Mouse (Mus musculus) embryonic facial prominence, embryonic 14.5 days (tissue): ENCODE results near the gene Reep6. TPM values are rescaled to one million over a fixed set of nuclear protein-coding genes. Genes with fewer than 3 reads are reported as not detected.

Experiments used
- ATAC-seq: fragments of 200-750 bp; cut with Nextera tagmentation; 2 replicates; pipeline ENCODE4 v1.8.0; 2017; ENCODE audit warnings: low read depth, moderate number of reproducible peaks, moderate TSS enrichment
- DNase-seq: peaks from one replicate; pipeline ENCODE4 v3.0.0-alpha.2; 2015; ENCODE audit warnings: low spot score
- H3K27ac ChIP-seq: fragments of 300-500 bp; sonication (generic); replicated peaks from 2 replicates; pipeline ENCODE4 v1.5.1; 2014; ENCODE audit warnings: low read depth, mild to moderate bottlenecking, low read length, moderate library complexity
- H3K27me3 ChIP-seq: fragments of 300-500 bp; sonication (generic); replicated peaks from 2 replicates; pipeline ENCODE4 v1.6.1; 2014; ENCODE audit warnings: low read length; ENCODE audit not compliant: control insufficient read depth, insufficient read depth
- H3K36me3 ChIP-seq: fragments of 300-500 bp; sonication (generic); 2 replicates; pipeline ENCODE4 v1.6.1; 2014; ENCODE audit warnings: low read length, mixed read lengths; ENCODE audit not compliant: control insufficient read depth, insufficient read depth
- H3K4me1 ChIP-seq: fragments of 300-500 bp; sonication (generic); 2 replicates; pipeline ENCODE4 v1.6.1; 2014; ENCODE audit warnings: antibody characterized with exemption, low read length; ENCODE audit not compliant: control insufficient read depth, insufficient read depth
- H3K4me2 ChIP-seq: fragments of 300-500 bp; sonication (generic); 2 replicates; pipeline ENCODE4 v1.6.1; 2014; ENCODE audit warnings: low read depth, mild to moderate bottlenecking, low read length, moderate library complexity, mixed read lengths
- H3K4me3 ChIP-seq: fragments of 300-500 bp; sonication (generic); 2 replicates; pipeline ENCODE4 v1.5.1; 2014; ENCODE audit warnings: low read depth, mild to moderate bottlenecking, low read length
- H3K9ac ChIP-seq: fragments of 300-500 bp; sonication (generic); 2 replicates; pipeline ENCODE4 v1.6.1; 2014; ENCODE audit warnings: low read depth, mild to moderate bottlenecking, low read length, moderate library complexity, mixed read lengths
- H3K9me3 ChIP-seq: fragments of 300-500 bp; sonication (generic); 2 replicates; pipeline ENCODE4 v1.6.1; 2016; ENCODE audit warnings: low read length; ENCODE audit not compliant: control insufficient read depth
- WGBS: fragments of 180-500 bp; shearing (Covaris S2); extraction: QIAGEN DNeasy Blood & Tissue Kit; methylation state at CpG from one replicate; pipeline ENCODE4 v1.1.7; 2014; 5-methylcytosine and 5-hydroxymethylcytosine counted together
- polyA plus RNA-seq: library from polyadenylated mRNA; unstranded; fragments of >200 nt; fragmentation: Nextera tagmentation; extraction: Ambion mirVana; gene quantifications from 2 replicates; pipeline ENCODE4 v1.2.1, GENCODE M21; 2014

Reep6 gene
- polyA plus RNA-seq, 1 experiment from 2014 or later: 5.6 TPM

DNA sequence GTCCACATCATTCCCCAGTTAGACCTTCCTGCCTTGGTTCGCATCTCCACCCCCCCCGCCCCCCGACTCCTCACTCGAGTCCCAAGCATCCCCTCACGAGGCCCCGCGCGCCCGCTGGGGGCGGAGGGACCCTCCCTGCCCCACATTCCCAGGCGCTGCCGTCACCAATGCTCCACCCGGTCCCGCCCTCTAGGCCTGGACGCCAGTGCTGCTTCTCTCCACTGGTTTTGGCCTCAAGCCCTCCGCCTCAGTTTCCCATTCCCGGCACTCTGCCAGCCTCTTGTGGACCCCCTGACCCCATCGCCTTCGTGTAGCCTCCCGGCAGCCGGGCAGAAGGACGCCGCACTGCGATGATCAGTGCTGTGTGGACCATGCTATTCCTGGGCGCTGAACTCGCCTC is 19.2 kb downstream of the Reep6 start:
- peak; percentile 58 for DNase-seq
- Histone ChIP-seq H3K4me3 (peak overlapping the region; percentile 25), H3K36me3 (no peaks in the 10 kb centered on the region), H3K27me3 (peaks cover 87% of the 10 kb centered on the region), H3K9me3 (no peaks in the 10 kb centered on the region), H3K9ac (peak overlapping the region; percentile 50; the same call in 1 of the 2 replicates), H3K4me2 (peak overlapping the region; percentile 52), H3K27ac (no peak overlapping the region), H3K4me1 (peaks cover 20% of the 10 kb centered on the region)
- 15% methylated on average over 26 of the region's 26 CpGs for WGBS
- no peak for ATAC-seq

DNA sequence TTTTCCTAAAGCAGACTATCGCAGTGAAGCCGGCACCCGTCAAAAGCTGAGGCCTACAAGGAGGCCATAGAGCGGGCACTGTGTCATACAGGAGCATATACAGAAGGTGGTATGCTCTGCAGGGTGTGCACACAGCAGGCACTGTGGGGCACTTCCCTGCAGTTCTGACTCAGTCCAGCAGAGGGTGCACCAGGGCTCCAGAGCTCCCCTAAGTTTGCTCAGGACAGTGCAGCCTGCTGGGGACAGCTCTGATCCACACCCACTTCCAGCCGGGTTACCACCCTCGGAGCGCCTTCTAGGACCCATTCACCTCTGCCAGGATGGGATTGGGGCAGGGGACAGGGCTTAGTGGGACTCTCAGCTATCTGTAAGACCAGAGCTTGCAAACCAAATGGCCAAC is 20.5 kb downstream of the Reep6 start:
- H3K9me3 ChIP-seq: no peaks in the 10 kb centered on the region
- no peak overlapping the region for H3K27ac ChIP-seq
- peak; percentile 86 for ATAC-seq
- H3K27me3 ChIP-seq: peaks cover 85% of the 10 kb centered on the region
- peak; percentile 76 for DNase-seq
- H3K4me1 ChIP-seq: peaks cover 13% of the 10 kb centered on the region
- no peak overlapping the region for H3K4me3 ChIP-seq
- no peaks in the 10 kb centered on the region for H3K36me3 ChIP-seq
- H3K9ac ChIP-seq: no peak overlapping the region
- 5% methylated on average over 7 of the region's 7 CpGs for WGBS
- no peak overlapping the region for H3K4me2 ChIP-seq

DNA sequence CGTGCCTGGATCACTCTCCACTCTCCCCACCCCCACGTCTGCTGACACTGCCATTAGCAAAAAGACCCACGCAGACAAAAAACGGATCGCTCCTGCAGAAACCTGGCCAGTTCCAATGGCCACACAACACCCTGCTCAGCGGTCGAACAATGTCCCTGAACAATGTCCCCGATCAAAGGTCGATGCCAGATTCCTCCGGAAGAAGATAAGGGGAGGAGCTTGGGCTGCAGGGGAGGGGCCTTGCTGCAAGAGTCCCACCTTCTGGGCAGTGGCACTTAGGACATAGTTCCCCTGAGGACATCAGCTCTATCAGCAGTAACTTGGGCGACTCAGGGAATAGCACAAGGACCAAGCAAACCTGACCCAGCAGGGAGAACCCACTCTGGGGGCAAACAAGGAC is 22.1 kb downstream of the Reep6 start:
- WGBS: 31% methylated on average over 11 of the region's 11 CpGs
- H3K27me3 ChIP-seq: peaks cover 90% of the 10 kb centered on the region
- no peaks in the 10 kb centered on the region for H3K9me3 ChIP-seq
- H3K36me3 ChIP-seq: no peaks in the 10 kb centered on the region
- DNase-seq (no peak), ATAC-seq (no peak)
- no peak overlapping the region for H3K4me3 ChIP-seq
- H3K4me2 ChIP-seq: no peak overlapping the region
- H3K9ac ChIP-seq: no peak overlapping the region
- no peak overlapping the region for H3K27ac ChIP-seq
- peaks cover 19% of the 10 kb centered on the region for H3K4me1 ChIP-seq

DNA sequence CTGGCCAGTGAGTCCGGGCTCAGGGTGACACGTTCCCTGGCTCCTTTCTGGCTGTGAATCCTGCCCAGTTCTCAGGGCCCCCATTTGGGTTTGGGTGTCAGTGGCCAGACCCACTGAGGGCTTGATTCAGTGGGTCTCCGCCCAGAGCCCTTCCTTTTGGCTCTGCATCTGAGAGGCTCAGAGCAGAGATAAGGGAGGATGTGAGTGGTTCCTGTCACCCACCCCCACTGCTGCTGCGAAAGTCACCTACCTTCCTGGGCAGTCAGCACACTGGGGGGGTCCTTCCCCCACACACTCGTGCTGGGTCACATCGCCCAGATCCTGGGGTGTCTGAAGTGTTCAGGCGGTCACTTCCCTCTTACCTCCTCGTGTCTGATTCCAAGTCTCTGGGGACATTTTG is 23.0 kb downstream of the Reep6 start:
- DNase-seq (no peak), ATAC-seq (no peak)
- Histone ChIP-seq H3K9ac (no peak overlapping the region), H3K4me2 (no peak overlapping the region), H3K27ac (no peak overlapping the region), H3K4me1 (peaks cover 15% of the 10 kb centered on the region), H3K4me3 (no peak overlapping the region), H3K27me3 (peaks cover 91% of the 10 kb centered on the region), H3K36me3 (no peaks in the 10 kb centered on the region), H3K9me3 (no peaks in the 10 kb centered on the region)
- WGBS: 50% methylated on average over 7 of the region's 8 CpGs

DNA sequence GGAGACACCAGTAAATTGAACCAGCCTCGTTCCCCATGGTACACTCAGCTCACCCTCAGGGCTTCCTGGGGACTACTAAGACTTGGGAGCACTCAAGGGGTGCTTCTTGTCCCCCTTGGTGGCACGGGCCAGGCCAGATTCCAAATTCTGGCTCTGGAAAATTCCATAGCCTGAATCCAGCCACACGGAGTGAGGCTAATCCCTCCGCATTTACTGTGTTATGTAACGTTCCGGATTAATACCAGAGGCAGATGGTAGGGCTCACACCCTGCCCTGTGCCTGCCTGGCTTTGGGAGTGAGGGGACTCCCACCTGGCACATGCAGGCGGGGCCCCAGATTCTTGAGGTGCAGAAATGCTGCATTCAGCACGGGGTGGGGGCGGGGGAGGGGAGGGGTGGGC is 25.7 kb downstream of the Reep6 start:
- Histone ChIP-seq H3K27me3 (peaks cover 83% of the 10 kb centered on the region), H3K27ac (no peak overlapping the region), H3K9ac (no peak overlapping the region), H3K4me3 (no peak overlapping the region), H3K9me3 (no peaks in the 10 kb centered on the region), H3K36me3 (no peaks in the 10 kb centered on the region), H3K4me1 (peaks cover 7% of the 10 kb centered on the region; the same call in 1 of the 2 replicates), H3K4me2 (no peak overlapping the region)
- no peak for ATAC-seq
- WGBS: 4% methylated on average over 9 of the region's 9 CpGs
- no peak for DNase-seq

DNA sequence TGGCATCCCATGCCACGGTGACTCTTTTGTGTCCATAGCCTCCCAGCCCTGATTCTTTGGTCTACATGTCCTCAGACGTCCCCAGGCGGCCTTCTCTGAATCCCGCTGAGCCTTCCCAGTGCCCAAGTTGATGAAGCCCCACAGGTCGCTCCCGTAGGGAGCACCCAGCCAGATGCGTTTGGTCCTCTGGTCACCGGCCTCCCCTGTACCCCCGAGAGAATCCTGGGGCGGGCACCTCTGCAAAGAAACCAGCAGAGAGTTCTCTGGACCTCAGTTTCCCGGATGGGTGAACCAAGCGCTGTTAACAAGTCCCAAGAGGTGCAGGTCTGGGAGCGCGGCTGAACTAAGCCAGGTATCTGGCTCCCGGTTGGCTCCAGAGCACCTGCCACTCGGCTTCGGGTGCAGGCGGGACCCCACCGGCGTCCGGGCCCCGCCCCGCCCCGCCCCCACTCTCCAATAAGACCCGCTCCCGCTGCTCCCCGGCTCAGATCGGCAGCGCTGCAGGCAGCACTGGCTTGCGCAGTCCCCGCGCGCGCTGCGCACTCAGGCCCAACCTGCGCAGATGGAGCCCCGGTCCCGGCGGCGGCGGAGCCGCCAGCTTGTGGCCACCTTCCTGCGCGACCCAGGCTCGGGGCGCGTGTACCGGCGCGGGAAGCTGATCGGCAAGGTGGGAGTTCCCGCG is 26.4 kb downstream of the Reep6 start, which contains the start of gene Plk5:
TSS of gene Plk5 (plus strand) at position 459 of the 682 bp plus-strand sequence.
- H3K4me1 ChIP-seq: peaks cover 7% of the 10 kb centered on the region; the same call in 1 of the 2 replicates
- DNase-seq (peak; percentile 29), ATAC-seq (peak; percentile 42)
- WGBS: 3% methylated on average over 32 of the region's 53 CpGs
- no peak within 1 kb of the TSS for H3K27ac ChIP-seq
- peak within 1 kb of the TSS; percentile 41 for H3K4me3 ChIP-seq
- peaks cover 76% of the 10 kb centered on the region for H3K27me3 ChIP-seq
- no peaks in the 10 kb centered on the region for H3K36me3 ChIP-seq
- H3K9ac ChIP-seq: peak within 1 kb of the TSS; percentile 48
- H3K4me2 ChIP-seq: peak within 1 kb of the TSS; percentile 69
- H3K9me3 ChIP-seq: no peaks in the 10 kb centered on the region

DNA sequence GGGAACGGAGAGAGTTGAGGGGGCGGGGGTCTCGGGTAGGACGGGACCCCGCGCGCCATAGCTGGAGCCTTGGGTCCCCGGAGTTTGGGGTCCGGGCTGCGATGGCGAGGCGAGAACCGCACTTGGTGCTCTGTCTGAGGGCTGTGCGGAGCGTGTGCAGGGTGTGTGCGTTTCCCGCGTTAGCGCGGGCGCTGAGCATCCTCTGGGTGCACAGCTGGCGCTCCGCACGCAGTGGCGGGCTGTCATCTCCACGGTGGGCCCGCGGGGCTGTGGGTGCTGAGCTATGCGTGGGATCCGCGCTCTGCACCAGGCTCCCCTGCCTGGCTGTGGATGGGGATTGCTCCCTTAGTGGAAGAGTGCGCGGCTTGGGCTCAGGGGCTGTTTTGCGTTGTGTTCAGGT is 27.0 kb downstream of the Reep6 start:
- no peaks in the 10 kb centered on the region for H3K36me3 ChIP-seq
- ATAC-seq (no peak), DNase-seq (no peak)
- 2% methylated on average over 26 of the region's 34 CpGs for WGBS
- H3K4me1 ChIP-seq: peaks cover 7% of the 10 kb centered on the region; the same call in 1 of the 2 replicates
- peak overlapping the region; percentile 41 for H3K4me3 ChIP-seq
- peak overlapping the region; percentile 48 for H3K9ac ChIP-seq
- no peak overlapping the region for H3K27ac ChIP-seq
- H3K27me3 ChIP-seq: peaks cover 70% of the 10 kb centered on the region
- H3K4me2 ChIP-seq: peak overlapping the region; percentile 69
- H3K9me3 ChIP-seq: no peaks in the 10 kb centered on the region

DNA sequence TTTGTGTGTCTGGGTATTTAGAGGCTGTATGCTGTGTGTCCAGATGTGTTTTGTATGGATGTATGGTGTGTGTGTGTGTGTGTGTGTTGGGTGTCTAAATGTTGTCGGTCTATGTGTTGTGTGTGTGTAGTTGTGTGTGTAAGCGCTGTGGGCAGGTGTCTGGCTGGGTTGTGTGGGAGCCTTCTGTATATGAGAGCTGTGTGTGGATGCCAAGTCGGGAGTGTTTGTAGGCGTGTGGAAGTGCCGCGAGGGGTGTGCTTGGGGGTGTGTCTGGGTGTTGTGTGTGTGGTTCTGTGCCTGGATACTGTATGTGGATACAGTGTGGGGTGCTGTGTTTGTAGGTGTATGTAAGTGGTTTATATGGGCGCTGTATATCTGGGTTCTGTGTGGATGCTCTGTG is 27.6 kb downstream of the Reep6 start:
- Histone ChIP-seq H3K4me1 (peaks cover 7% of the 10 kb centered on the region; the same call in 1 of the 2 replicates), H3K4me2 (no peak overlapping the region), H3K9me3 (no peaks in the 10 kb centered on the region), H3K27me3 (peaks cover 64% of the 10 kb centered on the region), H3K27ac (no peak overlapping the region), H3K9ac (no peak overlapping the region), H3K4me3 (no peak overlapping the region), H3K36me3 (no peaks in the 10 kb centered on the region)
- 41% methylated on average over 7 of the region's 7 CpGs for WGBS
- ATAC-seq (no peak), DNase-seq (no peak)
